Mouse (Mus musculus): Measurements from ENCODE around the gene Esp36. TPM values are rescaled to one million over a fixed set of nuclear protein-coding genes. Genes with fewer than 3 reads are reported as not detected.
"Not testable (repeated sequence)": the region's sequence is repeated elsewhere in the genome, so short reads cannot be mapped to it uniquely, and the experiment has no call there.

The Esp36 gene
- total RNA-seq (2021): not detected
- long read RNA-seq, experiment 1: 0 reads
- long read RNA-seq, experiment 2: 0 reads

DNA sequence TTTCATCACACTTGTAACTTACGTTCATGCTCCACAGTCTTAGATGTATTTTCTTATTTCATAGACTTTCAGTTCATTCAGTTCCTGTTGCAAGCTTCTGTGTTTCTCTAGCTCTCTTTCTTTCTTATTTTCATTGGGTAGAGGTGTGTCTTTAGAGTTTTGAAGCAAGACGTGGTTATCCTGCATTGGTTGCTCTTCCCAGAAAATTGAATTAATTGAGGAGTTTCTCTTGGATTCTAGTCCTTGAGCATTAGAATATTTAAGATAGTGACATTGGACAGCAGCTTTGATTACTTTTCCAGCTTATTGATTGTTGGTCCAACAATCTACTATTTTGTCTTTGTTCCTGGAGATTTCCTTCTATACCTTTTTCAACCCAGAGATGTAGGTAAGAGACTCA lies at the start of gene Esp36:
TSS of gene Esp36 (minus strand) at position 101 of the 400 bp plus-strand sequence.
- DNase-seq (ENCODE audit: low spot score in 2 of 2): no peak

GRCm38 (mm10) chr17:38456206-38456605 lies 36.2 kb upstream of the Esp36 start:
- DNase-seq (ENCODE audit: low spot score in 2 of 2): not testable (repeated sequence)

GRCm38 (mm10) chr17:38450688-38451087 lies 30.7 kb upstream of the Esp36 start:
- DNase-seq (ENCODE audit: low spot score in 2 of 2): no peak

DNA sequence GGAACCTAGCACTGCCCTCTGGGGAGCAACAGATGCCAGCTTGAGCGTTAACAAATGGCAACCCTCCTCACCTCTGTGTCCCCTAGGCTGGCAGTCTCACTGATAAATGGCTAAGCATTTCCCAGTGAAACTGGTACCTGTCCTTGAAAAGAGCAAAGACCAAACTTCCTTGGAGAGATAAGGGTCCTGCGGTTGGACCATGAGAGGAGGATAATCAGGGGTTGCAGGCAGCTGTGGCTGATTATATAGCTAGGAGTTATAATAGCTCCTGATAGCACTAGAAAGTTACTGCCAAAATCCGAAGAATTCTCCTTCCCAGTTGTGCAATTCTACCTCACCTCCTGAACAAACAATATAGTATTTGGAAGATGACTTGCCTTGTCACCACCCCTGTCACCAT lies 13.8 kb downstream of the Esp36 start:
- DNase-seq (ENCODE audit: low spot score in 2 of 2): no peak

GRCm38 (mm10) chr17:38391821-38392220 lies 28.2 kb downstream of the Esp36 start:
- DNase-seq (ENCODE audit: low spot score in 2 of 2): no peak

Other genes with a start within 250 kb of the Esp36 start
- gene Olfr134, start 248.8 kb downstream of the Esp36 start, total RNA-seq (2021): not detected
- gene Olfr135, start 215.8 kb downstream of the Esp36 start, total RNA-seq (2021): not detected
- gene Olfr138, start 159.2 kb downstream of the Esp36 start, total RNA-seq (2021): not detected
- gene Olfr137, start 112.6 kb downstream of the Esp36 start, total RNA-seq (2021): not detected
- gene Olfr136, start 90.4 kb downstream of the Esp36 start, total RNA-seq (2021): not detected
- not detected for gene Esp34, start 134.0 kb upstream of the Esp36 start, total RNA-seq (2021)
- not detected for gene Esp31, start 219.3 kb upstream of the Esp36 start, total RNA-seq (2021)

Data from adrenal gland, postnatal 4 days (tissue).